Mouse (Mus musculus) c-Kit-positive CD71-negative TER-119-negative erythroid progenitor cells, embryonic 14.5 days (primary cell): ENCODE results near the gene Hfe2.
A peak's percentile ranks its signal among the peaks of the same experiment; 100 is the strongest.

Source experiments
- DNase-seq: peaks from one replicate; pipeline ENCODE4 v3.0.0-alpha.2; 2013; ENCODE audit warnings: low read depth

The Hfe2 gene

GRCm38 (mm10) chr3:96576005-96576658 lies 51.2 kb downstream of the Hfe2 start:
- no peak for DNase-seq

- DNase-seq = peak; percentile 87
Observed at GRCm38 (mm10) chr3:96576690-96577541, 51.9 kb downstream of the Hfe2 start, which contains the start of gene Gm16253. Gene Gm16253 (plus strand): TSS chr3:96576984.

- DNase-seq = no peak
Observed at GRCm38 (mm10) chr3:96577566-96577965, 52.6 kb downstream of the Hfe2 start.
